Mouse (Mus musculus) cortical plate, adult 2 months (tissue): ENCODE data around the gene Rdh8.

ENCODE experiments used
- CTCF ChIP-seq: fragments of 200-500 bp; IDR thresholded peaks from 2 replicates; pipeline ENCODE4 v1.5.1; 2011; ENCODE audit warnings: mild to moderate bottlenecking, control low read depth, low read length; ENCODE audit not compliant: insufficient read depth; ENCODE audit errors: extremely low read depth
- POLR2A ChIP-seq: fragments of 200-500 bp; IDR thresholded peaks from 2 replicates; pipeline ENCODE4 v1.6.1; 2011; ENCODE audit warnings: mild to moderate bottlenecking, low read length, control low read depth; ENCODE audit not compliant: insufficient read depth; ENCODE audit errors: extremely low read depth

GRCm38 (mm10) chr9:20794108-20794806, 24.0 kb upstream of the Rdh8 start:
- no peak for TF ChIP-seq CTCF
- no peak for TF ChIP-seq POLR2A
